Mouse (Mus musculus) liver, postnatal 0 days (tissue): ENCODE measurements around the gene St5.

Experiments used
- CTCF ChIP-seq: sonication (generic); IDR thresholded peaks from 2 replicates; pipeline ENCODE4 v1.5.1; 2016; ENCODE audit warnings: antibody characterized with exemption, low read depth
- EP300 ChIP-seq: IDR thresholded peaks from 2 replicates; pipeline ENCODE4 v1.6.1; 2016; ENCODE audit warnings: antibody characterized with exemption, low read depth, mild to moderate bottlenecking

GRCm38 (mm10) chr7:109527536-109527935 is 175.9 kb downstream of the St5 start:
- TF ChIP-seq CTCF (no peak), EP300 (no peak)
